Mouse (Mus musculus) kidney, postnatal 14 days (tissue): ENCODE measurements around the gene Nop56.
A peak's percentile ranks its signal among the peaks of the same experiment; 100 is the strongest.

Experiments used
- DNase-seq: peaks from one replicate; pipeline ENCODE4 v3.0.0; 2022; ENCODE audit warnings: mixed read lengths

Gene Nop56

DNA sequence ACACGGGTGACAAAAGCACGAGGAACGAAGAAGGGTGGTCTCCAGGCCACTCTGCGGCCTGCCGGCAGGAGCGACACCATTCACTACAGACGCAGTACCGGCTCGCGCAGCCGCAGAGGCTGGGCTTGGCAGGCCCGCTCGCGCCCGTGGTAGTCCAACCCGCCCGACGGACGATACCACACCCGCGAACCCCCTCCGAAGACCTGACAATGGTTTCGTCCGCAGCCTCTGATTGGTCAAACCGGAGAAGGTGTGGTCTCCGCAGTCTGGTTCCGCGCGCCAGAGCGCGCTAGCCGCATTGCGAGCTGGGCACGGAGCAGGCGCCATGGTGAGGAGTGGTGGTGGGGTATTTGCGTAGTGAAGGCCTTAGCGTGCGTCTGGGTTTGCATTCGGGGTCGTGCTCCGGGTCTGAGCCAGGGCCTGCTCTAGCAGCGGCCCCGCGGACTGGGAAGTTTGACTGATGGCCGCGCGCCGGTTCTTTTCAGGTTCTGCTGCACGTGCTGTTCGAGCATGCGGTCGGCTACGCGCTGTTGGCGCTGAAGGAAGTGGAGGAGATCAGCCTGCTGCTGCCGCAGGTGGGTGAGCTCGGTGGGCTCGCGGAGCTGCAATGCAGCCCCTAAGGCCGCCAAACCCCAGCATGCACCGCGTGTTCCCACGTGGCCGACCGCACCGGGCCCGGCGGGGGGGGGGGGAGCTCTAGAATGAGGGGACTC lies at the start of gene Nop56:
TSS of gene Nop56 (plus strand) at position 282 of the 713 bp plus-strand sequence.
- peak; percentile 99 for DNase-seq

DNA sequence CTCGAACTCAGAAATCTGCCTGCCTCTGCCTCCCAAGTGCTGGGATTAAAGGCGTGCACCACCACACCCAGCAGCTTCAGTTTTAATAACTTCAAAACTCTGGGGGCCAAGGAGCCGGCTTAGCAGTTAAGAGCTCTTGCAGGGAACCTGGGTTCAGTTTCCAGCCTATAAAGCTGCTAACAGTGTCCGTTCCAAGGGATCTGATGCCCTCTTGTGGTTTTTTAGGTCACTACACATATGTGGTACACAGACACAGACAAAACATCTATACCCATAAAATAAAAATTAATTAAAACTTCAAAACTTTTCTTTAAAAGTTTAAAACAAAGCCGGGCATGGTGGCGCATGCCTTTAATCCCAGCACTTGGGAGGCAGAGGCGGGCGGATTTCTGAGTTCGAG lies 27.3 kb upstream of the Nop56 start:
- peak; percentile 39 for DNase-seq

DNA sequence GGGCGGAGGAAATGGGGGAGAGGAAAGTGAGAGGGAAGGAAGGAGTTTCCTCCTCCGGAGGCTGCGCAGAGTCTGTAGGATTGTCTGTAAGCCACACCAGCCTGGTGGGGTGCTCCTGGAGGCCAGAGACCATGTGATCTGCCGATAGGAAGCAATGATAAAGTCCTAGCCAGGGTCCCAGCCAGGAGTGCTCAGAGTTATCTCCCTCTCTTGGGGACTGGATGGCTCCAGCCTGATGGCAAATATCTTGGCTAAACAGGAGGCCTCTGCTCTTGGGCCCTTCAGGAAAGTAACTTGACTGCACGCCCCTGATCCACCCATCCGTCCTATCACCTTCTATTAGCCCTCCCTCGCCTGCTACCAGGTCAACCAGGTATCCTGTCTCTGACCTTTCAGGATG lies 26.0 kb upstream of the Nop56 start:
- no peak for DNase-seq

DNA sequence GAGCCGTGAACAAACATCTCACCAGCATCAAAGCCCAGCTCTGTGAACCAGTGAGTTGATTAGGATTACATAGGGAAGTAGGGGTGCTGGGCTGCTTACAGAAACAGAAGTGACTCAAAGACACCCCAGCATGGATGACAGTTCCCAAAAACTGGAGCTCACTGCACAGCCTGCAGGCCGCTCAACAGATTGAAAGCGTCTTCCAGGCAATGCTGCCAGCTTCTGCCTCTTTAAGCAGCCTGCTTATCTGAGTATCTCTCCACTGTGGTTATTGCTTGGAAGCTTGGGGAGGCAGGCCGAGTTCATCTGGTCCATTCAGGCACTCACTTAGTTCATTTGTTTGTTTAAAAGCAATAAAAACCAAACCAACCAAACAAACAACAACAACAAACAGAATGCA lies 17.5 kb upstream of the Nop56 start:
- no peak for DNase-seq

DNA sequence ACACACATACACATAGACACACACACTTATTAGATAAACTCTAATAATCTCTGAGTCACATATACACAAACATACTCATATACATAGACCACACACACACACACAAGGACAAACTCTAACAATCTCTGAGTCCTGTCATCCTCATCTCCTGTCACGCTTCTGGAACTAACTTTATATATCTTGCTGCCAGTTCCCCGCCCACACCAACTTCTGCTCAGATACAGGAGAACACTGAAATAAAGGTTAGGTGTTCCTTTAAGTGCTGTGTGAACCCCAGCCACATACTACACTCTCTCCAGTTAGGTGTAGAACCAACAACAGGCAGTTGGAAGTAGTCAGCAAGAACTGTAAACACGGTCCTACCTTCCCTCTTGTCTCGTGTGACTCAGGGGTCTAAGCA lies 13.4 kb upstream of the Nop56 start:
- no peak for DNase-seq

DNA sequence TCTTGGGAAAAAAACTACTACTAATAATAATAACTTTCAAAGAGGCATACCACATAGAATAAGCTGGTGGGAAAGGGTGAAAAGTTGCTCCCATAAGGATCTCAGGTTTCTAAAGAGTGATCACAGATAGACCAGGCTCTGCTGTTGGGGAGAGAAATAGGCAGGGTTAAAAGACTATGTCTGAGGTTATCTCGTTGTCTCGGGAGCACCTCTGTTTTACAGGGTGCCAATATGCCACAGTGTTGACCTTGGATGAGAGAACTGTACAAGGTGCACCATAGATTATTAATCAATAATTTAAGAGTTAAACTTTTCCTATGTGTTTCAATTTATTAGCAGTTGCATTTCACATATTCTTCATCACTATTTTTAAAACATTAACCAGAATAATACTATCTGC lies 12.3 kb upstream of the Nop56 start:
- no peak for DNase-seq

DNA sequence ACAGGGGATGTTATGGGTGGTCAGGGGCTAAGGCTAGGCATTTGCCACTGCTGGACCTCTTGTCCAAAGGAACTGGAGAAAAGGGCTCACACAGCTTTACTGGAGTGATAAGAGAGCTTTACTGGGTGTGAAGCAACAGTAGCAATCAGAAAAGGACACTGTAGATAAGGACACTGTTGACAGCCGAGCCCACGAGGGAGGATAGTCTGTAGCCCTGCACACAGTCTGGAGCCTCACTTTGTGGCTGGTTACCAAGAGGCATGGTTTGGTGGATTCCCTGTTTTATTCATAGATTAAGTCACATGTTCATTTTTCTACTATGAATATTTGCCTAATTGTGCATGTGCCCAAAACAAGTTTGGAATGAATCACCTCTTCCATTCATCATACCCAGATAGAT lies 11.8 kb upstream of the Nop56 start:
- DNase-seq = no peak

DNA sequence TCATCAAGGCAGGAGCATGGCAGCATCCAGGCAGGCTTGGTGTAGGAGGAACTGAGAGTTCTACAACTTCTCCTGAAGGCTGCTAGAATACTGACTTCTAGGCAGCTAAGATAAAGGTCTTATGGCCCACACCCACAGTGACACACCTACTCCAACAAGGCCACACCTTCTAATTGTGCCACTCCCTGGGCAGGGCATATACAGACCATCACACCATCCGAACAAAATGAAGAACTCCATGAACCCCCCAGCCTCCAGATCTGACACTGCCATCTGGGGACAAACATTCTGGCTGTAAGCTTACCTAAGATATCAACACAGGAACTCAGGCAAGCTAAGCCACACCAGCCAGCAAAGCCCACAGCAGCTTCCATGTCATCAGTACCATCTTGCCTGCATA lies 8.7 kb upstream of the Nop56 start:
- DNase-seq = no peak

DNA sequence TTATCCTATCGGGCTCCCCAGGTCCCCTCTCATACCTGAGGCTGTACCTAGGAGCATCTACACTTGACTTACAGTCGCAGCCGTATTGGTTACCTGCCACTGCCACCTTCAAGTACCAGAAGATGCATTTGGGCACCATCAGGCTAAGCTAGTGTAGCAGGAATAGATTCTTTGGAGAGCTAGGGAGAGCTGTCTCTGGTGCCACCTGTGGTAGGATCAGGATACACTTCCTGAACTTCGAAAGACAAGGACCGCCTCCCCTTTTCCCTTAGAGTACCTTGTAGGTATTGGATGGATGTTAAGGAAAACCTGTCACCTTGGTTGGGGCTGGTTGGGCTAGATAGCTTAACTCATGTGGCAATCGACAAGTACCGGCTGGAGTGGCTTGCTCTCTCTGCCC lies 6.2 kb upstream of the Nop56 start:
- DNase-seq = no peak

DNA sequence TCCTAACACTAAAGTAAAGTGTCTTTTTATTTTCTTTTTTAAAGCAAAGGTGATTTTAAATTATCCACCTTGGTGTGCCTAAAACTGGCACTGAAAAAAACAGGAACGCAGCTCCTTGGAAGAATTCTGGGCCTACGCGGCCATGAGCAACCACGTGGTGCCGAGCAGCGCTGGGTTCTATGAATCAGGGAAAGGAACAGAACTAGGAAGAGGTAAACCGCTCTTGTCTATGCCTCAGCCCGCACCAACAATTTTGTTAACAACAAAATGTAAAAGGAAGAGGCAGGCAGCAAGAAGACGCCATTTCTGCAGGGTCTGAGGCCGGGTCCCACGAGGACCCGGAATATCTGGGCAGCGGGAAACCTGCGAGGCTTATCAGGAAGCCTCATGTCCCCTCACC lies 498 bp upstream of the Nop56 start:
- no peak for DNase-seq

DNA sequence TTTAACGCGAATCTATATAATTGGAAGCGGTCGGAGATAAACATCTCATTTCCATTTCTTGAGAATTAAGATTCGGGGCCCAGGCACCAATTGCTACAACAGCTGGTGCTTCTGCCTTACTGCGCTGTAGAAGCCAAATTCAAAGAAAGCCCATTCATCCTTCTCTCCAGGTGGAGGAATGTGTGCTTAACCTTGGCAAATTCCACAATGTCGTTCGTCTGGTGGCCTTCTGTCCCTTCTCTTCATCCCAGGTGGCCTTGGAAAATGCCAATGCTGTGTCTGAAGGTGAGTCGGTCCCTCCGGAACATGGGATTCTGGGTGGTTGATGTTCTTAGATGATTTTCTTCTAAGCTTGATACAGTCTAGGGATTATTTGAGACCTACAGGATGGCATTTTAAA lies 632 bp downstream of the Nop56 start:
- DNase-seq = no peak

DNA sequence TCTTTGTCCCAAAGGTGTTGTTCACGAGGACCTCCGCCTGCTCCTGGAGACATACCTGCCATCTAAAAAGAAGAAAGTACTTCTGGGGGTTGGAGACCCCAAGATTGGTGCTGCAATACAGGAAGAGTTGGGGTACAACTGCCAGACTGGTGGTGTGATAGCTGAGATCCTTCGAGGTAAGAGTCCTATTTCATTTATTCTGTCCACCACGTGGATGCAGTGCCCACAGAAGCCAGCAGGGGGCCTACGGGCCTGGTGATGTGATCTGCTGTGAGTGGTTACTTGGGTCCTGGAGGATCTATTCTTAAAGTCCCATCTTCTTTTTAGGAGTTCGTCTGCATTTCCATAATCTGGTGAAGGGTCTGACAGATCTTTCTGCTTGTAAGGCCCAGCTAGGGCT lies 1.4 kb downstream of the Nop56 start:
- DNase-seq = peak; percentile 49

DNA sequence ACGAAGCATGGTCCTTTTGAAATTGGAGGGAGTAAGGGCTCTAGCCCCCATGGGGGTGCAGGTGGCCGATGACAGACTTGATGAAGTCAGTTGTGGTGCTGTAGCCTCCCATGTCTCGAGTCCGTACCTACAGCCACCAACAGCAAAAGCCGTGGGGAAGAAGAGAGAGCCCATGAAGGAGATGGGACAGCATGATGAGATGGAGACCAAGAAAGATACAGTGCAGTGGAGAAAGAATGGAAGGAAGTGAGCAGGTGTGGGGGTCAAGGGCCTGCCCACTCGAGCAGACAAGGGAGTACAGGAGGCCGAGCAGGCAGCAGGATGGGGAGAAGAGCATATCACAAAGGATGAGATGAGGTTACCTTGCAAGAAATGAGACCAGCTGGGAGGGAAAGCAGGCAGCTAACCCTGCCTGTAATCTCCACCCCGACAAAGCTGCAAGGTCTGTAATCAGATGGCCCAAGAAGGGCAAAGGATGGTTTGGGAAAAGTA lies 5.4 kb downstream of the Nop56 start:
- DNase-seq = no peak

DNA sequence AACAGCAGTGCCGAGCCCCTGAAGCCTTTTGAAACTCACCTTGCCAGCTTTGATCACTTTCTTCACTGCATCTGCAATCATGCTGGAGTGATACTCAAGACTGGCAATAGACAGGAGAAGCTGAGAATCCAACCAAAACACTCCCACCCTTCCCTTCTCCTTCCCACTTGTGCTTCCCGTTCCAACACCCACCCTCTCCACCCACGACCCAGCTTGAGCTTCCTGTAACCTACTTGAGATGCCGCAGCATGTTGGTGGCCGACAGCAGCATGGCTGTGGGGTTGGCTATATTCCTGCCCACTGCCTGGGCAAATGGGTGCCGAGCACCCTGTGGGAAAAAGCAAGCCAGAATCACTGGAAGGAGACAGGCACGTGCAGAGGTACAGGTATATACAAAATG lies 6.0 kb downstream of the Nop56 start:
- no peak for DNase-seq

DNA sequence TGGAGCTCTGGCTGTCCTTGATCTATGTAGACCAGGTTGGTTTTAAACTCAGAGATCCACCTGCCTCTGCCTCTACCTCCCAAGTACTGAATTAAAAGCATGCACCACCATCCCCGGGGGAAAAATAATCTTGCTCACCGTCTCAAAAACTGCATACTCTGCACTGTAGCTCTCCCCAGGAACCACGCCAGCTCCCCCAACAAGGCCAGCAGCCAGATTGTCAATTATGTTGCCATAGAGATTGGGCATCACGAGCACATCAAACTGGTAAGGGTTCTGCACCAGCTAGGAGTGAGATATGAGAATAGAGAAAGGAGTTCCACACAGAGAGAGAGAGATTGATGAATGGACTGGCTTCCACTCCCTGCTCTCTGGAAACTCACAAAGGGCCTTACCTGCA lies 6.6 kb downstream of the Nop56 start:
- no peak for DNase-seq

DNA sequence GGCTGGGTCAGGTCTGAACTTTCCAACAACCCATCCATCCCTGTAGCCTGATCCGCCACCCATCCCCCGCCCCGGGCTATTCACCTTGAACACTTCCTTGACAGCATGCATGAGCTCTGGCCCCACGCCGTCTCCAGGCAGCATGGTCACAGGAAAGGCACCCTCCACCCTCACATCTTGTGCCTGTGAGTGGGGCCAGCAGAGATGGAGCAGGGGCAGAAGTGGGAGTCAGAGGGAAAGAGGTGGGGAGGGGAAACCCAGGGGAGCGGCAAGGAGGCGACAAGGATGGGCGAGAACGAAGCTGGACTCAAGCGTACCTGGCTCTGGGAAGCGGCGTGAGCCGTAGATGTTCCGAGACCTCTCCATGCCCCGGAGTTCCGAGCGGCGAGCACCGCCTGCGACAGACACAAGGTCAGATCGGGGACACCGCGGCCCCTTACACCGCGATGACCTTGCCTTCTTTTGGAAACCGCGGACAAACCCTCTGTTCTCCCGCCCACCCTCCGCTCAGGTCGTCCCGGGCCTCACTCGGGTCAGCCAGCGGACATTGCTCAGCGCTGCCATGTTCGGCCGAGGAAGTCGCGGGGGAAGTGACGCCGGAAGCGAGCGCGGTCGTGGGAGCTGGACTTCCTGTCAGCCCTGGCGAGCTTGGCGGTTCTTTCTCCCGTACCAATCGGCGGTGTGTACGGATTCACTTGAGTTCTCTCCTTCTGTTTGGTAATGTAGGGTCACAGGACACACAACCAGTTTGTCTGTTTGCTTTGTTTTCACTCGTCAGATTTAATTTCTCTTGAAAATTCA lies 9.8 kb downstream of the Nop56 start, which contains the start of gene Idh3b:
TSS of gene Idh3b (minus strand) at position 694 of the 801 bp plus-strand sequence.
- DNase-seq = peak; percentile 93

DNA sequence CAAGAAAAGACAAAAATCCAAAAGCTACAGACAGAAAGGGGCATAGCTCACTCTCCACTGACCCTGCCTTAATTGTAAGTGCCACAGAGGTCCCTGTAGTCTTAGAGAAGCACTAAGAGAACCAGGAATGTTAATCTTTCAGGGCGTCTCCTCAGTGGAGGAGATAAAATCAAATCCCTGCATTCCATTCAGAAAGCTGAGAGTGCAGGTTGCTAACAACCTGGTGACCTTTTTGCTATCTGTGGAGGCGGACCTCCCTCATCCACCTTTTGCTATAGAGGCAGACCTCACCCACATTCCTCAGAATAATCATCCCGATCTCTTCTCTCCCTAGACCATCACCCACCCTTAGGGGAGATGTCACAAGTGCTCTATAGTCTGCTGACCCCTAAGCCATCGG lies 14.9 kb downstream of the Nop56 start:
- DNase-seq = no peak

DNA sequence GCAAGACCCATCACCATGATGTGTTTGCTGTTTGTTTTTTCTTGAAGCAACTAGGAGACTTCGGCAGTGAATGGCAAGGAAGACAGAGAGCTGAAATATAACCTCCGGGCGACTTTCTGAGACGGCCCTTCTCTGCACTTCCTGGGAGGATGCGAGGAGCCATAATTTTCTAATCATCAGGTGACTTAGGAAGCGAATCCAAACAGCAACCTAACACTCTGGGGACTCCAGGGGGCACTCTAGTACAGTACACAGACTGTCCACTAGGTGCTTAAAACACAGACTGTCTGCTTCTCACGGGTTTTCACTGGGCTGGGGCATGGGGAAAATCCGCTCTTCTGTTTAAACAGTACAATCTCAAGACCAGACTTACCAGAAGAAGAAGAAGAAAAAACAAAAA lies 17.2 kb downstream of the Nop56 start:
- DNase-seq = peak; percentile 80

DNA sequence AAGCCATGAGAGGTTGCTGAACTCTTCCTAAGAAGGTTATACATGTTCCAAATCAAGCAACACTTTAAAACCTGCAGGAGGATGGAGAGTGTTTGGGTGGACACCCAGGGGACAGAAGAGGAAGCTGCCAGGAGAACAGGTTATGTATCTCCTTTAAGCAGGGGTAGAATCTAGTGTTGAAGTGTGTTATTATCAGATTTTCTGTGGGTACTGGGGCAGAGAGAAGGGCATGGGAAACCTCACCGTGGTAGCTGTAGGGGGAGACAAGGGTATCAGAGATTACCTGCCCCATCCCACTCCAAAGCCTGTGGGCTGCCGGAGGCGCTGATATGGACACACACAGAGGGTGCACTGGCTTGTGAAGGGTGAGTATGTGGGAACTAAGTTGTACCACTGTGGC lies 18.8 kb downstream of the Nop56 start:
- DNase-seq = no peak

DNA sequence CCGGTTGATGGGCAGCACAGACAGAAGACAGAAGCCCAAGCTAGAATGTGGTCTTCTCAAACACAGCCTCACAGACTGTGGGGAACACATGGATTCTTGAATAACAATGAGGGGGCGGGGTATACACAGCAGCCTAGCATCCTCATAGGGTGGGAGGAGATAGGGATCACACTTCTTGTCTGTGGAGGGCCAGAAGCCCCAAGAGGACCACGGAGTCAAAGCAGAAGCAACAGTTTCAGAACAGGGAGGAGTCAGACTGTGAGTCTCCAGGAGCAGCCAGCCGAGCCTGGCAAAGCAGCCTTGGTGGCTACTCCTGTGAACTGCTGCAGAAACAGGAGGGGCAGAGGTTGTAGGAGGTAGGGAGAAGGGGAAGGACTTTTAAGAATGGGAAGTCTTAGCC lies 19.3 kb downstream of the Nop56 start:
- DNase-seq = peak; percentile 15

DNA sequence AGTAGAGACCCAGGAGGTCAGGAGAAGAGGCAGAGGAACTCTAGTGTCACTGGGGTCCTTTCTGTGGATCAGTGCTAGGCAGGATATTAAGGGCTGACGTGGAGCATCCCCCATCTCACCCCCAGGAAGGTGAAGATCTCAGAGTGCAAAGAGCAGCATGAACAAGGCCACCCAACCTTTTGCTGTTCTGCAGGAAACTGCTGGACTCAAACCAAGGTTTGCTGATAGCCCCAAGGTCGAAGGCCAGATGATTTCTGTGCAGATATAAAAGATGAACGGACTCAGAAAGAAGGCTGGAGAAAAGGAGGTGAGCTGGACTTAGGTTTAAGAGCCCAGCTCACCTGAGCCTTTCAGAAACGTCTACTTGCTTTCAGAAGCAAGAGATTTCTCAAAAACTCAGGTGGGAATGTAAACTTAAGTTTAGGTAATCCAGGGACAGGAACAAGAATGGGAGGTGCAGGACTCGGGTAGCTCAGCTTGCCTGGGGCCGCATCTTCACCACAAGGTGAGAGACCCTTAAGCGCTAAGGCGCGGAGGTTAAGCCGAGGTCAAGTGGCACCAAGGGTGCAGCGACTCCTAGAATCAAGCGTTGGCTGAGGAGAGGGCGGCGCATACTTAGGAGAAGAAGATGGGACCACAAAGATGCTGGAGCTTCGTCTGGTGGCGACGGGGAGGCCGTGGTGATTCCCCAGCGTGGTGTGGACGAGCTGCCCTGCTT lies 20.1 kb downstream of the Nop56 start:
- no peak for DNase-seq

DNA sequence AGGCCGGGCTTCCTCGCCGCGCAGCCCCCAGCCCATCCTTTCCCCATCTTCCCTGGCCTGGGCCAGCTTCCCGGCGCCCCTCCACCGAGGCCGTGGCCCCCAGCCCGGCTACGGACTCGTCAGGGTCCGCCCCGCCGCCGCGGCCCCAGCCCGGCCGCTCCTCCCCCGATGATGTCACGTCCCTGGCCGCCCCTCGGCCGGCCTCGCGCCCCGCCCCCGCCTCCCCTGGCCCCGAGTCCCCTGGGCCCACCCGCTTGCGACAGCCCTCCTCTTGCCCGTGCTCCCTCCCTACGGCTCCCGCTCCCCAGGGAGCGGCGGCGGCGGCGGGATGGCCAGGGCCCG lies 20.7 kb downstream of the Nop56 start, which contains the start of gene Ebf4:
TSS of gene Ebf4 (plus strand) at position 234 of the 342 bp plus-strand sequence.
- peak; percentile 75 for DNase-seq

DNA sequence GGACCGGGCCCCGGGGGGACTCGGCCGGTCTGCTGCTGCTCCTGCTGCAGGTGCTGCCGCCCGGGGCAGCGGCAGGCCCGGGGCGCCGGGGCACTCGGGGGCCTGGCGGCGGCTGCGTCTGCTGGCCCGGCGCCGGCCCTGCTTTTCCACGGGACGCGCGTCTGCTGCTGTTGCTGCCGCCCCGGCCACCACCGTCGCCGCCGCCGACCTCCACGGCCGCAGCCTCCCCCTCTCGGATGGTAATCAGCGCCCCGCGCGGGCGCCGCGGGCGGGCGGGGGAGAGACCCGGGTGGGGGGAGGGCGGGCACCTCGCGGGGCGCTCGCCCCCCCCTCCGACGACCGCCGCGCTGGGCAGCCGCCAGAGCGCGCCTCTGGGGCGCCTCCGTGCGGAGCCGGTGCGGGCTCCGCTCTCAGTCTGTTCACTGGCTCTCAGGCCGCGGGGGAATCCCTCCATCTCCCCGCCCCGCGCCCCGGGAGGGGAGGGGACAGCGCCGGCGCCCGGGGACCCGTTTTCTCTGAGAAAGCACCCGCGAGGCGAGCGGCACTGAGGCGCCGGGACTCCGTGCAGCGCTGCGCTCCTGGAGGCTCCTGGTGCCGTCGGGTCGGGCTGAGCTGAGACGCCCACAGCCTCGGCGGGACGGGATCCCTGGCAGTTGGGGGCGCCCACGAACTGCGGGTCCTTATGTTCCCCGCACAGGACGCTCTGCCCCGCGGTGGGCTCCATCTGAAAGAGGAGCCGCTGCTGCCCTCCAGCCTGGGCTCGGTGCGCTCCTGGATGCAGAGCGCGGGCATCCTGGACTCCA lies 21.3 kb downstream of the Nop56 start:
- peak; percentile 65 for DNase-seq
